Mouse (Mus musculus): ENCODE results near the gene Mical1. TPM values are rescaled to one million over a fixed set of nuclear protein-coding genes. Genes with fewer than 3 reads are reported as not detected.
A peak's percentile ranks its signal among the peaks of the same experiment; 100 is the strongest.

Mical1 gene
- polyA plus RNA-seq (2017; shearing (Covaris generic)) = 100 to 1,000 TPM in 2 of 3 experiments, 10 to 100 TPM in 1; 84.9 to 115 (median 101) TPM

- ATAC-seq = peak; percentile 49
Observed at GRCm38 (mm10) chr10:41476171-41477017, at the start of gene Mical1. TSS of gene Mical1 (plus strand) at chr10:41476314.

DNA sequence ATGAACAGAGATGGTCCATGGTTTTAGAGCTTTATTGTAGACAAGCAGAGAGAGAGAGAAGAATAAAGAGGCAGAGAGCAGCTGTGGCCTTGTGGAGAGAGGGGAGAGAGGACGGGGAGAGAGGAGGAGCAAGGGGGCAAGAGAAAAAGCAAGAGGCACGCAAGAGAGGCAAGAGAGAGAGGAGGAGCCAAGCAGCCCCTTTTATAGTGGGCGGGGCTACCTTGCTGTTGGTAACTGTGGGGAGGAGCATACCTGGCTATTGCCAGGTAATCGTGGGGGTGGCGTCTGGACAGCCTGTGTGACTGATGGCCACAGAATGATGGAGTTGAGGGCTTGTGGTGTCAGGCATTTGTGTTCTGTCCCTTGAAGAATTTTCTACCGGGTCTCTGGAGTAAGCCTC lies 49.7 kb upstream of the Mical1 start:
- ATAC-seq = no peak

GRCm38 (mm10) chr10:41434624-41435023 lies 41.5 kb upstream of the Mical1 start:
- peak; percentile 61 for ATAC-seq

GRCm38 (mm10) chr10:41435141-41435540 lies 41.0 kb upstream of the Mical1 start:
- ATAC-seq = no peak

DNA sequence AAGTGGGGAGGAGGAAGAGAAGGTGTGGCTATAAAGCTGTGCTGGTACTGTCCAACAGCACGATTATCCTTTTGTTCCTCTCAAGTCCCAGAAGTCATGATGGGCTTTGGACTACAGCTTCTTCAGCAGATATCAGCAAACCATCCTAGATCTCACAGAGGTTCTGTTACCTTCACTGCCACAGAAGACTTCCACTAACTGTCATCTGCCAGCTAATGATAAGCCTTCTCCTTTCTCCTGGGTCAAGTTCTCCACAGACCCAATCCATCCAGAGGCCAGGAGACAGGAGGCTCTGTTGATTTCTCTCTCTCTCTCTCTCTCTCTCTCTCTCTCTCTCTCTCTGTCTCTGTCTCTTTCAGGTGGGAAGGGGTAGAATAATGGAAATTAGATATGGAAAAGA lies 27.9 kb upstream of the Mical1 start:
- no peak for ATAC-seq

- ATAC-seq = peak; percentile 38
Observed at GRCm38 (mm10) chr10:41449684-41450083, 26.4 kb upstream of the Mical1 start.

DNA sequence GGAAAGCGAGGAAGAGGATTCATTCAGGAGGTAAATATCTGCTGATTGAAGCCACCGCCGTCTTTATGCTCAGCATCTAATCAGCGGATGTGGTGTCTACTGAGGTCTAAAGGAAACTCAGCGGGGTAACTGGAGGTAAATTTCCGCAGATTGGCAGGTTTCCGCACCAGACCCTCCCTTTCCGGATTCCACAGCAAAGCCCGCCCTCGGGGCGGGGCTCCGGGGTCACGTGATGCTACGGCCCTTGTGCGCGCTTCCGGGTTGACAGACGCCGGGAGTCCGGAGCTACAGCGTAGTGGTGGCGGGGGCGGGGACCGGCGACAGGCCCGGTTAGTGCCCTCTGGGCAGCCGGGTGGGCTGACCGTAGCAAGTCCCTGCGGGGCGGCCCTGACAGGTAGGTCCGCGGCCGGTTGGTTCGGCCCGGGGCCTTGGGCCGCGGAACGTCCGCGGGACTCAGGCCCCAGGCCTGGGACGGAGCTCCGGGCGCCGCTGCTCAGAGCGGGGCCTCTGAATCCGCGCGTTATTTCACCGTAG lies 25.9 kb upstream of the Mical1 start, which contains the start of gene Zbtb24:
TSS of gene Zbtb24 (plus strand) at position 247 of the 534 bp plus-strand sequence.
- ATAC-seq = peak; percentile 98

GRCm38 (mm10) chr10:41450780-41451522 lies 25.2 kb upstream of the Mical1 start:
- ATAC-seq = no peak

GRCm38 (mm10) chr10:41451656-41452055 lies 24.5 kb upstream of the Mical1 start:
- ATAC-seq = no peak

DNA sequence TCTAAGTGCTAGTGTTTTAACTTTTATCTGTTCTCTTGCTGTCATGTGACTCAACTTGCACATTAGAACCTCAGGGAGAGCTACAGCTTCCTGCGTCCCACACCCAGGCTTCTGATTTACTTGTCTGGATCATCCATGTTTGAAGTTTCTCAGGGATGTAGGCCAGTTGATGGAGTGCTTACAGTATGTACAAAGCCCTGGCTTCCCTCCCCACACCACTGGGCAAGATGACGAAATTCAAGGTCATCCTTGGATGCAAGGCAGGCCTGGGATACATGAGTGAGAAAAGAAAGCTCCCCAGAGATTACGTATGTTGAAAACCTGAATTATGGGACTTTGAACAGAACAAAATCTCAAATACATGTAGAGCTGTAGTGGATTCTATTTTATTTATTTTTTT lies 23.3 kb upstream of the Mical1 start:
- no peak for ATAC-seq

DNA sequence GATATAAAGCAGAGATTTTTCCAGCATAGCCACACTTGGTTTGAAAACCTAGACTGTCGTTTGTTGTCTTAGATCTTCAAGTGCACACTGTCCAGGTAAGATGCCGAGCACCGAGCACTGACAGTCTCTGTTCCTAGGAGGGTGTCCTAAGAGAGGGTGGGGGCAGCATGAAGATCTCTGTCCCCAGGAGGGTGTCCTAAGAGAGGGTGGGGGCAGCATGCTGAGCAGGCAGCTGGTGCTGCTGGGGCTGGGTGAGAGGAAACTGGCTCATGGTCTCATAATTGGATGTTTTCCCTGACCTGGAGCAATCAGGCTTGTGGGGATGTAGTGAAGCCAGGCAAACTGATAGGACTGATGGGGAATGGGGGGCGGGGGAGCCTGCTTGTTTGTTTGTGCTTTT lies 16.1 kb upstream of the Mical1 start:
- ATAC-seq = no peak

DNA sequence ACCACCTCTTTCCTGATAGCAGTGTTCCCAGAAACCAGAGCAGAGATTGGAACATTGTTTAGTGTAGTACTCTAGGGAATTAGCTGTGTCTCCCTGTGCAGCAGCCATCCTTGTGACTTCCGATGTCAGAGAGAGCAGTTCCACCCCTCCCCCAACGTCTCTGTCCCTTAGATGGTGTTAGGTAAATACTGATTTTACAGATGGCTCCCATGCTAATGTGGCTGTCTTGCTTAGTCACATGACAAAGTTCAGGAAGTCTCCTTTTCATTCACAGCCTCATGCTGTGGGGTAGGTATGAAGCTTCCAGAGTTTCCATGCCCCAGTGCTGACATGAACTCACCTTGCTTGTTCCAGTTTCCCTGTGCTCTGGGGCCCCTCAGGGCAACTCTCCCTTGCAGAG lies 15.6 kb upstream of the Mical1 start:
- no peak for ATAC-seq

- no peak for ATAC-seq
Observed at GRCm38 (mm10) chr10:41461057-41461722, 14.9 kb upstream of the Mical1 start.

- no peak for ATAC-seq
Observed at GRCm38 (mm10) chr10:41464401-41464955, 11.6 kb upstream of the Mical1 start.

GRCm38 (mm10) chr10:41467325-41467724 lies 8.8 kb upstream of the Mical1 start:
- ATAC-seq = no peak

- peak; percentile 20 for ATAC-seq
Observed at GRCm38 (mm10) chr10:41470693-41471092, 5.4 kb upstream of the Mical1 start.

- no peak for ATAC-seq
Observed at GRCm38 (mm10) chr10:41472534-41472933, 3.6 kb upstream of the Mical1 start.

DNA sequence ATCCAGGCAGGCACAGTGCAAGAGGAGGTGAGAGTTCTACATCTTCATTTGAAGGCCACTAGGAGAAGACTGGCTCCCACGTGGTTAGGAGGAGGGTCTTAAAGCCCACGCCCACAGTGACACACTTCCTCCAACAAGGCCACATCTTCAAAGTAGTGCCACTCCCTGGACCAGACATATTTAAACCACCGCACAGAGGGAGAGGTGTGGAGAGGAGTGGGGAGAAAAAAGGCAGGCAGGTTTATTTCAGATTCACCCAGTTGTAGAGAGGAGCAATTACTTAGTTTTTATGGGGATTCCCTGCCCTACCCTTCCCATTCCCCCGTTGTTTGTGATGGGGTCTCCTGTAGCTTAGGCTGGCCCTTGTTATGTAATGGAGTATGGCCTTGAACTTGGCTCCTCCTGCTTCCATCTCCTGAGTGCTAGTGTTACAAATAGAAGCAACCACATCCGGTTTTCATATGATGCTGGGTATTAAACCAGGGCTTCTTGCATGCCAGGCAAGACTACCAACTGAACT lies 3.1 kb upstream of the Mical1 start:
- peak; percentile 36 for ATAC-seq

DNA sequence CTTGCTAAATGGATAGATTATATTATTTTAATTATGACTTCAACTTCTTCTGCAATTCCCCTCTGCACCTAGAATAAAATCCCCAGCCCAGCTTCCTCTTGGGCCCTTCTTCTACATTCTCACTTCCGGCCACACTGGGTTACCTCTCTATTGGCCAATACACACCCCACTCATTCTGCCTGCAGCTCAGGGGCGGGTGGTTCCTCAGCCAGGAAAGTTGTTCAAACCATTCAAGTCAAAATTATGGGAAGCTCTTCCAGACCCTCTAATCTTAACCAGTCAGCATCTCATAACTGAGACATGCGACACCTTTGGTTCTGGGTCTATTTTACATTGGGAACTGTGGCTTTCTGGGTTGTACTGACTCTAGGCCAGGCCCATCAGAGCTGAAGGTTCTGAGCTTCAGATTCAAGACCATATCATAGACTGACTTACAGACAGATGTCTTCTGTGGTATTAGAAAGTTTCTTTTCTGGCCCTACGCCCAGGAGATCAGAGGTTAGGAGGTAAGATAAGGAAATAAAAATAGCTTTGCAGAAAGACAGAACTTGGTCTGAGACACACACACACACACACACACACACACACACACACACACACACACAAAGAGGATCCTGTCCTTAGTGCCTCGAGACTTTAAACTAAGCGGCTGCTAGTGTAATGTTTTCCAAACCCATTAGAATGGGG lies 2.2 kb upstream of the Mical1 start:
- peak; percentile 39 for ATAC-seq

DNA sequence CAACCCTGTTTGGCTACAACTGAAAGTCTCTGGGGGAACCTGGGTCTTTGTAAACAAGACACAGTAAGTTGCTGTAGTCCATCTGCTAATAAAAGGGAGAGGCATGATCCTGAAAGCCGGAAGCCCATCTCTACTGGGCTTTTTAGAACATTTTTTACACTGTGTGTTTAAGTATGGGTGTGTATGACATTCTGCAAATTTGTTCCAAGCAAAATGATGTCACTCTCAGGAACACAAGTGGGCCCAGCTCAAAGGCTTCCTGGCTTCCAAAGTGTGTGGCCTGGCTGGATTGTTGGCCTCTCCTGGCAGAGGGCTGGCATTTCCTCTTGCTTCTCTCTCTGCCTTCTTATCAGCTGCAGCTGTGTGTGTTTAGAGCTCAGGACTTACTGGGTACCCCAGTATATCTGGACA lies 1.1 kb upstream of the Mical1 start:
- ATAC-seq = no peak

- peak; percentile 1 for ATAC-seq
Observed at GRCm38 (mm10) chr10:41477018-41477277, 834 bp downstream of the Mical1 start.

All from inflammation-experienced regulatory T-cells, adult 6 months (primary cell).